Mouse (Mus musculus): ENCODE data around the gene Ptch2. TPM values are rescaled to one million over a fixed set of nuclear protein-coding genes. Genes with fewer than 3 reads are reported as not detected.

Gene Ptch2
- polyA plus RNA-seq, 1 experiment: 31.2 TPM

GRCm38 (mm10) chr4:117127991-117128686 lies 32.3 kb downstream of the Ptch2 start:
- no peak overlapping the region for H3K4me3 ChIP-seq (ENCODE audit: control insufficient read depth, low read depth, low read length)
- H3K27ac ChIP-seq (ENCODE audit: control insufficient read depth, insufficient read depth, low read depth, low read length): no peak overlapping the region
- no peak for TF ChIP-seq CTCF (IDR thresholded peaks at IDR 0.05; ENCODE audit: control insufficient read depth, insufficient read depth, insufficient replicate concordance, low read depth, low read length)
- TF ChIP-seq POLR2A (IDR thresholded peaks at IDR 0.05; ENCODE audit: control insufficient read depth, low read depth, low read length): no peak
- no peaks in the 10 kb centered on the region for H3K36me3 ChIP-seq (ENCODE audit: control insufficient read depth, insufficient read depth, low read length)
- H3K4me1 ChIP-seq (ENCODE audit: control insufficient read depth, insufficient read depth, low read length): peaks cover 19% of the 10 kb centered on the region
- H3K27me3 ChIP-seq (ENCODE audit: control insufficient read depth, insufficient read depth, low read length): no peaks in the 10 kb centered on the region

GRCm38 (mm10) chr4:117130790-117131189 lies 34.9 kb downstream of the Ptch2 start:
- Histone ChIP-seq H3K27ac (ENCODE audit: control insufficient read depth, insufficient read depth, low read depth, low read length) (no peak overlapping the region), H3K4me1 (ENCODE audit: control insufficient read depth, insufficient read depth, low read length) (peaks cover 22% of the 10 kb centered on the region), H3K4me3 (ENCODE audit: control insufficient read depth, low read depth, low read length) (no peak overlapping the region), H3K36me3 (ENCODE audit: control insufficient read depth, insufficient read depth, low read length) (no peaks in the 10 kb centered on the region), H3K27me3 (ENCODE audit: control insufficient read depth, insufficient read depth, low read length) (no peaks in the 10 kb centered on the region)
- TF ChIP-seq CTCF (IDR thresholded peaks at IDR 0.05; ENCODE audit: control insufficient read depth, insufficient read depth, insufficient replicate concordance, low read depth, low read length) (no peak), POLR2A (IDR thresholded peaks at IDR 0.05; ENCODE audit: control insufficient read depth, low read depth, low read length) (no peak)

- peaks cover 19% of the 10 kb centered on the region for H3K4me1 ChIP-seq (ENCODE audit: control insufficient read depth, insufficient read depth, low read length)
- H3K4me3 ChIP-seq (ENCODE audit: control insufficient read depth, low read depth, low read length): no peak overlapping the region
- H3K27ac ChIP-seq (ENCODE audit: control insufficient read depth, insufficient read depth, low read depth, low read length): no peak overlapping the region
- TF ChIP-seq CTCF (IDR thresholded peaks at IDR 0.05; ENCODE audit: control insufficient read depth, insufficient read depth, insufficient replicate concordance, low read depth, low read length) (no peak), POLR2A (IDR thresholded peaks at IDR 0.05; ENCODE audit: control insufficient read depth, low read depth, low read length) (no peak)
- H3K36me3 ChIP-seq (ENCODE audit: control insufficient read depth, insufficient read depth, low read length): no peaks in the 10 kb centered on the region
- H3K27me3 ChIP-seq (ENCODE audit: control insufficient read depth, insufficient read depth, low read length): no peaks in the 10 kb centered on the region
Observed at GRCm38 (mm10) chr4:117131198-117131597, 35.3 kb downstream of the Ptch2 start.

- TF ChIP-seq CTCF (IDR thresholded peaks at IDR 0.05; ENCODE audit: control insufficient read depth, insufficient read depth, insufficient replicate concordance, low read depth, low read length): no peak
- no peak for TF ChIP-seq POLR2A (IDR thresholded peaks at IDR 0.05; ENCODE audit: control insufficient read depth, low read depth, low read length)
- H3K4me1 ChIP-seq (ENCODE audit: control insufficient read depth, insufficient read depth, low read length): peaks cover 19% of the 10 kb centered on the region
Observed at GRCm38 (mm10) chr4:117131890-117132793, 36.3 kb downstream of the Ptch2 start.

GRCm38 (mm10) chr4:117132794-117133143 lies 36.9 kb downstream of the Ptch2 start:
- Histone ChIP-seq H3K36me3 (ENCODE audit: control insufficient read depth, insufficient read depth, low read length) (no peaks in the 10 kb centered on the region), H3K27ac (ENCODE audit: control insufficient read depth, insufficient read depth, low read depth, low read length) (no peak overlapping the region), H3K4me1 (ENCODE audit: control insufficient read depth, insufficient read depth, low read length) (peaks cover 19% of the 10 kb centered on the region), H3K4me3 (ENCODE audit: control insufficient read depth, low read depth, low read length) (no peak overlapping the region; the same call in 1 of the 2 replicates), H3K27me3 (ENCODE audit: control insufficient read depth, insufficient read depth, low read length) (no peaks in the 10 kb centered on the region)
- no peak for TF ChIP-seq CTCF (IDR thresholded peaks at IDR 0.05; ENCODE audit: control insufficient read depth, insufficient read depth, insufficient replicate concordance, low read depth, low read length)
- TF ChIP-seq POLR2A (IDR thresholded peaks at IDR 0.05; ENCODE audit: control insufficient read depth, low read depth, low read length): no peak

More at GRCm38 (mm10) chr4:117131890-117132793, 36.3 kb downstream of the Ptch2 start:
- H3K27ac ChIP-seq (ENCODE audit: control insufficient read depth, insufficient read depth, low read depth, low read length): no peak overlapping the region
- no peaks in the 10 kb centered on the region for H3K36me3 ChIP-seq (ENCODE audit: control insufficient read depth, insufficient read depth, low read length)
- no peak overlapping the region for H3K4me3 ChIP-seq (ENCODE audit: control insufficient read depth, low read depth, low read length)
- no peaks in the 10 kb centered on the region for H3K27me3 ChIP-seq (ENCODE audit: control insufficient read depth, insufficient read depth, low read length)

- H3K27me3 ChIP-seq (ENCODE audit: control insufficient read depth, insufficient read depth, low read length): no peaks in the 10 kb centered on the region
- TF ChIP-seq POLR2A (IDR thresholded peaks at IDR 0.05; ENCODE audit: control insufficient read depth, low read depth, low read length) (no peak), CTCF (IDR thresholded peaks at IDR 0.05; ENCODE audit: control insufficient read depth, insufficient read depth, insufficient replicate concordance, low read depth, low read length) (no peak)
- H3K4me3 ChIP-seq (ENCODE audit: control insufficient read depth, low read depth, low read length): peak overlapping the region; percentile 84
- H3K27ac ChIP-seq (ENCODE audit: control insufficient read depth, insufficient read depth, low read depth, low read length): no peak overlapping the region
- H3K36me3 ChIP-seq (ENCODE audit: control insufficient read depth, insufficient read depth, low read length): no peaks in the 10 kb centered on the region
- H3K4me1 ChIP-seq (ENCODE audit: control insufficient read depth, insufficient read depth, low read length): peaks cover 17% of the 10 kb centered on the region
Observed at GRCm38 (mm10) chr4:117133366-117133796, 37.5 kb downstream of the Ptch2 start.

All from testis, adult 2 months (tissue).